Mouse (Mus musculus) erythroid progenitor cell, adult 5-6 weeks (primary cell): ENCODE measurements around the gene Tmem255a. TPM values are rescaled to one million over a fixed set of nuclear protein-coding genes. Genes with fewer than 3 reads are reported as not detected.
"Not testable (repeated sequence)": the region's sequence is repeated elsewhere in the genome, so short reads cannot be mapped to it uniquely, and the experiment has no call there.

Experiments
- ATAC-seq: replicated peaks from 2 replicates; pipeline ENCODE4 v1.8.0; 2016; ENCODE audit warnings: moderate number of reproducible peaks, mild to moderate bottlenecking, moderate TSS enrichment, inconsistent platforms; ENCODE audit not compliant: poor library complexity, low FRiP score, severe bottlenecking
- total RNA-seq, 2 experiments: library from RNA; stranded (forward) in 1 of 2; stranded (reverse) in 1 of 2; fragments of 150-400 nt in 1 of 2; fragments of 186-747, 209-891 nt in 1 of 2; gene quantifications; 2 replicates each; pipeline versions ENCODE4 v1.2.3 to v1.2.4; 2015 to 2017; ENCODE audit warnings: low replicate concordance in 2 of 2

Gene Tmem255a
- total RNA-seq, 2 experiments from 2014 or later, result 0.91 TPM; not detected in 1

DNA sequence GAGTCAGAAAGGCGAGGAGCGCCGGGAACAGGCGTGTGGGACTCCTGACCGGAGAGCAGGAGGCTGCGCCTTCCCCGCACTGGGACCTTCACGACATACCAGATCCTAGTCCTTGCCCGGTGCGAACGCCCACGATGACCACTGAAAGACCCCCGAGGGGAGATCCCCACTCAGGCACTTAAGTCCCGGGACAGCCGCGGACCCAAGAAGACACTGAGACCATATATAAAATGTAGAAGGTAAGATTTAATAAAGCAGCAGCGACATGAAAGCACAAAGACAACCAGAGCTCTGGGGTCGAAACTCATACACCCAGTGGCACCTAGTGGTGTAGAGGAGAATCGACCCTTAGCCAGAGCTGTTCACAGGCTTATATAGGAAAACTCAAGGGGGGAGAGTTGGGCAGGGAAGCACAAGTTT lies 72.3 kb downstream of the Tmem255a start:
- not testable (repeated sequence) for ATAC-seq

GRCm38 (mm10) chrX:38166592-38166991 lies 85.6 kb downstream of the Tmem255a start:
- no peak for ATAC-seq

DNA sequence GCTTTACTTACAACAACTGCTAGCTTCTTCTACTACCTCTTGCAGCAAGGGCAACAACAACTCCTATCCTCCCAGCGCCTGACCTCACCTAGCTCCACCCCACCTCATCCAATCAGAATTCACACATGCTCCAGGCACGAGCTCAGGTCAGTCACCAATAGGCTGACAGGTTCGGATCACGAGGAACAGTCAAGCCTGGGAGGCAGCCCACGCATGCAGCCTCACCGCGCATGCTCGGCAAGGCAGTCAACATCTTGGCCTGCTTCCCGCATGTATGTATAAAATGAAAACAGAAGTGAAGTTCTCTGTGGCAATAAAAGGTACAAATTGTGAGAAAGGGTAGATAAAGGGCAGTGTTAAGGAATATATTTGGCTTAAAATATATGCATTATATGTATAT lies 86.2 kb downstream of the Tmem255a start:
- no peak for ATAC-seq

DNA sequence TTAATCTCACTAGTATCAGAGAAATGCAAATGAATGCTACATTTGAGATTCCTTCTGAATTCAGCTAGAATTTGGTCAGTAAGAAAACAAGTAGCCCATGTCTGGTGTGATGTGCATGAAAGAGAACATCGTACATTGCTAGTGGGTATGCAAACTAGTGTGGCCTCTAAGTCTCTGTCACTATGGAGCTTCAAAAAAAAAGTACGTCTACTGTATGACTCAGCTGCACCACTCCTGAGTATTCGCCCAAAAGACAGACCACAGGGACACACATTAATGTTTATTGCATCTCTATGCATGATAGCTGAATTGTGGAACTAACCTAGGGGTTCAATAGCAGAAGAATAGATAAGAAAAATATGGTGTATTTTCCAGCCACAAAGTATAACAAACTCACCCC lies 86.9 kb downstream of the Tmem255a start:
- ATAC-seq, result no peak

- no peak for ATAC-seq
Observed at GRCm38 (mm10) chrX:38159097-38159496, 93.1 kb downstream of the Tmem255a start.

Other genes with a start within 250 kb of the Tmem255a start
- not detected in 2 replicates for gene Btg1-ps1, start 233.6 kb downstream of the Tmem255a start, total RNA-seq (2015; ENCODE audit: low replicate concordance)
- not detected in 2 replicates for gene Btg1-ps1, start 233.6 kb downstream of the Tmem255a start, total RNA-seq (2017; ENCODE audit: low replicate concordance)
- not detected in 2 replicates for gene Btg1-ps2, start 209.3 kb downstream of the Tmem255a start, total RNA-seq (2015; ENCODE audit: low replicate concordance)
- gene Btg1-ps2, start 209.3 kb downstream of the Tmem255a start, total RNA-seq (2017; ENCODE audit: low replicate concordance), result not detected in 2 replicates
- not detected in 2 replicates for gene Rhox10, start 186.0 kb downstream of the Tmem255a start, total RNA-seq (2015; ENCODE audit: low replicate concordance)
- gene Rhox10, start 186.0 kb downstream of the Tmem255a start, total RNA-seq (2017; ENCODE audit: low replicate concordance), result not detected in 2 replicates
- gene Rhox11, start 167.3 kb downstream of the Tmem255a start, total RNA-seq (2015; ENCODE audit: low replicate concordance), result not detected in 2 replicates
- gene Rhox11, start 167.3 kb downstream of the Tmem255a start, total RNA-seq (2017; ENCODE audit: low replicate concordance), result not detected in 2 replicates
- gene Rhox12, start 141.5 kb downstream of the Tmem255a start, total RNA-seq (2015; ENCODE audit: low replicate concordance), result not detected in 2 replicates
- gene Rhox12, start 141.5 kb downstream of the Tmem255a start, total RNA-seq (2017; ENCODE audit: low replicate concordance), result not detected in 2 replicates
- not detected in 2 replicates for gene Rhox13, start 131.2 kb downstream of the Tmem255a start, total RNA-seq (2015; ENCODE audit: low replicate concordance)
- gene Rhox13, start 131.2 kb downstream of the Tmem255a start, total RNA-seq (2017; ENCODE audit: low replicate concordance), result not detected in 2 replicates
- gene Zbtb33, start 62.6 kb downstream of the Tmem255a start, total RNA-seq (2015; ENCODE audit: low replicate concordance), result 10.1 and 15.1 TPM in 2 replicates
- gene Zbtb33, start 62.6 kb downstream of the Tmem255a start, total RNA-seq (2017; ENCODE audit: low replicate concordance), result 3.2 and 10.7 TPM in 2 replicates
- not detected in 2 replicates for gene Atp1b4, start 63.7 kb upstream of the Tmem255a start, total RNA-seq (2015; ENCODE audit: low replicate concordance)
- gene Atp1b4, start 63.7 kb upstream of the Tmem255a start, total RNA-seq (2017; ENCODE audit: low replicate concordance), result not detected in 2 replicates
- gene Lamp2, start 204.0 kb upstream of the Tmem255a start, total RNA-seq (2015; ENCODE audit: low replicate concordance), result 79.6 and 86.1 TPM in 2 replicates
- gene Lamp2, start 204.0 kb upstream of the Tmem255a start, total RNA-seq (2017; ENCODE audit: low replicate concordance), result 42.2 and 54.8 TPM in 2 replicates